Mouse (Mus musculus): ENCODE results near the gene Atp5g3. TPM values are rescaled to one million over a fixed set of nuclear protein-coding genes. Genes with fewer than 3 reads are reported as not detected.

The Atp5g3 gene
- 1,280 and 1,308 TPM in 2 replicates for polyA plus RNA-seq (2014; fragmentation: Nextera tagmentation; extraction: Ambion mirVana)

DNA sequence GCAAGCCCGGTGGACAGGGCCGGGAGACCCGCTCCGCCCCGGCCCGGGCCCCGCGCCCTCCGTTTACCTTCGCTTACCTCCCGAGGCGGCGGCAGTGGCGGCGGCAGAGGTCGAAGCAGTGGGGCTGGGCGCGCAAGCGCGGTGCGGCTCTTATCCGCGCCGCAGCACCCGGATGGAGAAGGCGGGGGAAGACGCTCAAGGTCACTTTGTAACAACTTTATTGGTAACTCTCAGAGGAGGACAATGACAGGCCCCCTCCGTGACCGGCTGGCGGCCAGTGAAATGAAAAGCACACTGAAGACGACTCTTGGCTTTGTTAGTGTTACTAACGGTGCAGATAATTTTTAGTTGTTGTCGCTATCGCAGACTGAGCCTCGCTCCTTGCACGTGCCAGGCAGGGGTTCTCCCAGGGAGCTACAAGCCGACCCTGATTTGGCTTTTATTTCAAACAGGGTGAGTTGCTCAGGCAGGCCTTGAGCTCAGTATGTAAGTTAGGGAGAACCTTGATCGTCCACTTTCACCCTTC lies at the start of gene Atp5g3:
Gene Atp5g3, minus strand, starts transcription at position 152 of the 526 bp plus-strand sequence.
- peak; percentile 92 for ATAC-seq (ENCODE audit: low FRiP score, low TSS enrichment)
- H3K9ac ChIP-seq (ENCODE audit: low read depth, low read length) = peak within 1 kb of the TSS; percentile 99
- under 1% methylated on average over 38 of the region's 38 CpGs for WGBS
- peak within 1 kb of the TSS; percentile 69 for H3K4me2 ChIP-seq (replicated peaks; ENCODE audit: low read depth, low read length)
- peaks cover 3% of the 10 kb centered on the region; the same call in 1 of the 2 replicates for H3K4me1 ChIP-seq (ENCODE audit: control insufficient read depth, insufficient read depth, low read length)
- H3K27me3 ChIP-seq (ENCODE audit: control insufficient read depth, insufficient read depth, low read length) = no peaks in the 10 kb centered on the region
- peaks cover 34% of the 10 kb centered on the region for H3K36me3 ChIP-seq (ENCODE audit: control insufficient read depth, insufficient read depth, low read length)
- H3K9me3 ChIP-seq (ENCODE audit: control insufficient read depth, low read length) = no peaks in the 10 kb centered on the region
- peak within 1 kb of the TSS; percentile 96 for H3K27ac ChIP-seq (ENCODE audit: low read depth, low read length)
- peak within 1 kb of the TSS; percentile 100 for H3K4me3 ChIP-seq (ENCODE audit: low read length)

- Histone ChIP-seq H3K4me2 (replicated peaks; ENCODE audit: low read depth, low read length) (no peak overlapping the region), H3K27ac (ENCODE audit: low read depth, low read length) (no peak overlapping the region), H3K4me1 (ENCODE audit: control insufficient read depth, insufficient read depth, low read length) (no peaks in the 10 kb centered on the region), H3K27me3 (ENCODE audit: control insufficient read depth, insufficient read depth, low read length) (no peaks in the 10 kb centered on the region), H3K36me3 (ENCODE audit: control insufficient read depth, insufficient read depth, low read length) (no peaks in the 10 kb centered on the region), H3K9me3 (ENCODE audit: control insufficient read depth, low read length) (no peaks in the 10 kb centered on the region), H3K4me3 (ENCODE audit: low read length) (no peak overlapping the region), H3K9ac (ENCODE audit: low read depth, low read length) (no peak overlapping the region)
- 65% methylated on average over 6 of the region's 6 CpGs for WGBS
- ATAC-seq (ENCODE audit: low FRiP score, low TSS enrichment) = no peak
These were observed 47.2 kb upstream of the Atp5g3 start for GRCm38 (mm10) chr2:73958342-73958741.

DNA sequence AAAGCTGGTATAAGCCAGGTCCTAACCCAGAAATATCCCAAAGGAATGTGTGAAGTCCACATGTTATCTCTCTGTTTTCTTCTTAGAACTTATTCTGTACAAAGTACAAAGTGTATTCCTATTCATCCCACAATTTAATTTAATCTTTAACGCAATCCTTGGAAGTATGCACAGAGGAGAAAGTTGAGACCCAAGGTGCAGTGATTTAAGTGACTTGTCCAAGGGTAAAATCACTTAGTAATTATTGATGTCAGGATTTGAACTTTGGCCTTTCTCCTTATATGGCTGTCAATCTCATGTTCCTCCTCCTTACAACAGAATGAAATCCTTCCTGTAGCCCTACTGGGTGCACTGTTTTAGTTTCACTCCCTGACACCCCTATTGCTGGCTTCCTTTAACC lies 42.5 kb upstream of the Atp5g3 start:
- Histone ChIP-seq H3K4me1 (ENCODE audit: control insufficient read depth, insufficient read depth, low read length) (no peaks in the 10 kb centered on the region), H3K4me2 (replicated peaks; ENCODE audit: low read depth, low read length) (no peak overlapping the region), H3K9me3 (ENCODE audit: control insufficient read depth, low read length) (no peaks in the 10 kb centered on the region), H3K4me3 (ENCODE audit: low read length) (no peak overlapping the region), H3K27ac (ENCODE audit: low read depth, low read length) (no peak overlapping the region), H3K36me3 (ENCODE audit: control insufficient read depth, insufficient read depth, low read length) (no peaks in the 10 kb centered on the region), H3K27me3 (ENCODE audit: control insufficient read depth, insufficient read depth, low read length) (no peaks in the 10 kb centered on the region), H3K9ac (ENCODE audit: low read depth, low read length) (no peak overlapping the region)
- ATAC-seq (ENCODE audit: low FRiP score, low TSS enrichment) = no peak
- WGBS = 63% methylated on average over 1 of the region's 1 CpGs

GRCm38 (mm10) chr2:73952597-73953219 lies 41.6 kb upstream of the Atp5g3 start:
- no peak overlapping the region for H3K27ac ChIP-seq (ENCODE audit: low read depth, low read length)
- WGBS = 18% methylated on average over 8 of the region's 8 CpGs

GRCm38 (mm10) chr2:73947360-73947759 lies 36.2 kb upstream of the Atp5g3 start:
- Histone ChIP-seq H3K4me3 (ENCODE audit: low read length) (no peak overlapping the region), H3K36me3 (ENCODE audit: control insufficient read depth, insufficient read depth, low read length) (no peaks in the 10 kb centered on the region), H3K27ac (ENCODE audit: low read depth, low read length) (no peak overlapping the region), H3K9ac (ENCODE audit: low read depth, low read length) (no peak overlapping the region), H3K9me3 (ENCODE audit: control insufficient read depth, low read length) (no peaks in the 10 kb centered on the region), H3K4me1 (ENCODE audit: control insufficient read depth, insufficient read depth, low read length) (no peaks in the 10 kb centered on the region), H3K27me3 (ENCODE audit: control insufficient read depth, insufficient read depth, low read length) (no peaks in the 10 kb centered on the region), H3K4me2 (replicated peaks; ENCODE audit: low read depth, low read length) (no peak overlapping the region)
- no peak for ATAC-seq (ENCODE audit: low FRiP score, low TSS enrichment)
- 87% methylated on average over 2 of the region's 2 CpGs for WGBS

More at GRCm38 (mm10) chr2:73952597-73953219, 41.6 kb upstream of the Atp5g3 start:
- Histone ChIP-seq H3K27me3 (ENCODE audit: control insufficient read depth, insufficient read depth, low read length) (no peaks in the 10 kb centered on the region), H3K36me3 (ENCODE audit: control insufficient read depth, insufficient read depth, low read length) (no peaks in the 10 kb centered on the region), H3K9me3 (ENCODE audit: control insufficient read depth, low read length) (no peaks in the 10 kb centered on the region), H3K4me3 (ENCODE audit: low read length) (no peak overlapping the region), H3K9ac (ENCODE audit: low read depth, low read length) (no peak overlapping the region), H3K4me2 (replicated peaks; ENCODE audit: low read depth, low read length) (no peak overlapping the region), H3K4me1 (ENCODE audit: control insufficient read depth, insufficient read depth, low read length) (no peaks in the 10 kb centered on the region)
- ATAC-seq (ENCODE audit: low FRiP score, low TSS enrichment) = no peak

GRCm38 (mm10) chr2:73943735-73944134 lies 32.6 kb upstream of the Atp5g3 start:
- ATAC-seq (ENCODE audit: low FRiP score, low TSS enrichment) = no peak
- no peaks in the 10 kb centered on the region for H3K9me3 ChIP-seq (ENCODE audit: control insufficient read depth, low read length)
- H3K36me3 ChIP-seq (ENCODE audit: control insufficient read depth, insufficient read depth, low read length) = no peaks in the 10 kb centered on the region
- H3K9ac ChIP-seq (ENCODE audit: low read depth, low read length) = no peak overlapping the region
- H3K27ac ChIP-seq (ENCODE audit: low read depth, low read length) = no peak overlapping the region
- H3K4me1 ChIP-seq (ENCODE audit: control insufficient read depth, insufficient read depth, low read length) = no peaks in the 10 kb centered on the region
- 91% methylated on average over 8 of the region's 8 CpGs for WGBS
- H3K27me3 ChIP-seq (ENCODE audit: control insufficient read depth, insufficient read depth, low read length) = no peaks in the 10 kb centered on the region
- no peak overlapping the region for H3K4me3 ChIP-seq (ENCODE audit: low read length)
- H3K4me2 ChIP-seq (replicated peaks; ENCODE audit: low read depth, low read length) = no peak overlapping the region

- Histone ChIP-seq H3K4me2 (replicated peaks; ENCODE audit: low read depth, low read length) (no peak overlapping the region), H3K4me1 (ENCODE audit: control insufficient read depth, insufficient read depth, low read length) (no peaks in the 10 kb centered on the region), H3K9me3 (ENCODE audit: control insufficient read depth, low read length) (no peaks in the 10 kb centered on the region), H3K27ac (ENCODE audit: low read depth, low read length) (no peak overlapping the region), H3K27me3 (ENCODE audit: control insufficient read depth, insufficient read depth, low read length) (no peaks in the 10 kb centered on the region), H3K9ac (ENCODE audit: low read depth, low read length) (no peak overlapping the region), H3K4me3 (ENCODE audit: low read length) (no peak overlapping the region), H3K36me3 (ENCODE audit: control insufficient read depth, insufficient read depth, low read length) (no peaks in the 10 kb centered on the region)
- WGBS = 80% methylated on average over 3 of the region's 3 CpGs
- no peak for ATAC-seq (ENCODE audit: low FRiP score, low TSS enrichment)
These were observed 31.7 kb upstream of the Atp5g3 start for GRCm38 (mm10) chr2:73942844-73943243.

GRCm38 (mm10) chr2:73941281-73941680 lies 30.2 kb upstream of the Atp5g3 start:
- H3K9ac ChIP-seq (ENCODE audit: low read depth, low read length) = no peak overlapping the region
- no peak overlapping the region for H3K27ac ChIP-seq (ENCODE audit: low read depth, low read length)
- H3K9me3 ChIP-seq (ENCODE audit: control insufficient read depth, low read length) = no peaks in the 10 kb centered on the region
- no peaks in the 10 kb centered on the region for H3K4me1 ChIP-seq (ENCODE audit: control insufficient read depth, insufficient read depth, low read length)
- H3K27me3 ChIP-seq (ENCODE audit: control insufficient read depth, insufficient read depth, low read length) = no peaks in the 10 kb centered on the region
- H3K4me2 ChIP-seq (replicated peaks; ENCODE audit: low read depth, low read length) = no peak overlapping the region
- no peak overlapping the region for H3K4me3 ChIP-seq (ENCODE audit: low read length)
- H3K36me3 ChIP-seq (ENCODE audit: control insufficient read depth, insufficient read depth, low read length) = no peaks in the 10 kb centered on the region
- WGBS = 79% methylated on average over 1 of the region's 1 CpGs
- no peak for ATAC-seq (ENCODE audit: low FRiP score, low TSS enrichment)

DNA sequence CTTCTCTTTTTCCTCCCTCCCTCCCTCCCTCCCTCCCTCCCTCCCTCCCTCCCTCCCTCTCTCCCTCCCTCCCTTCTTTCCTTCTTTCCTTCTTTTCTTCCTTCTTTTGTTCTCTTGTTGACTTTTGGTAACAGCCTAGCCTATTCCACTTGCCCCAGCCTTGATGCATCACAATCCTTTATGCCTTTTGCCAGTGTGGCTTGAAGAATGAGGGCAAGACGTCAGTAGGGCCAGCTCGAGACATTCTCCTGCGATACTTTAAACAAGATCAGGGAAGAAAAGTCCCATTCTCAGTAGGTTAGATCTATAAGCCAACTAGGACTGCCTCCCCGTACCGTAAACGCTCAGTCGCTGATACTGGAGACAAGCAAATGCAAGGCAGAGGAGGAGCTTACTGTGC lies 29.3 kb upstream of the Atp5g3 start:
- WGBS = 86% methylated on average over 7 of the region's 7 CpGs
- Histone ChIP-seq H3K9ac (ENCODE audit: low read depth, low read length) (no peak overlapping the region), H3K9me3 (ENCODE audit: control insufficient read depth, low read length) (no peaks in the 10 kb centered on the region), H3K4me1 (ENCODE audit: control insufficient read depth, insufficient read depth, low read length) (no peaks in the 10 kb centered on the region), H3K27me3 (ENCODE audit: control insufficient read depth, insufficient read depth, low read length) (no peaks in the 10 kb centered on the region), H3K4me2 (replicated peaks; ENCODE audit: low read depth, low read length) (no peak overlapping the region), H3K4me3 (ENCODE audit: low read length) (no peak overlapping the region), H3K36me3 (ENCODE audit: control insufficient read depth, insufficient read depth, low read length) (no peaks in the 10 kb centered on the region), H3K27ac (ENCODE audit: low read depth, low read length) (no peak overlapping the region)
- no peak for ATAC-seq (ENCODE audit: low FRiP score, low TSS enrichment)

All from kidney, embryonic 14.5 days (tissue).